Mouse (Mus musculus) lung, embryonic 14.5 days (tissue): ENCODE data around the gene Rnf215. TPM values are rescaled to one million over a fixed set of nuclear protein-coding genes. Genes with fewer than 3 reads are reported as not detected.

Source experiments
- ATAC-seq: fragments of 200-750 bp; cut with Nextera tagmentation; 2 replicates; pipeline ENCODE4 v1.8.0; 2017; ENCODE audit warnings: mild to moderate bottlenecking, moderate TSS enrichment, moderate library complexity; ENCODE audit not compliant: insufficient read depth
- DNase-seq: peaks from one replicate; pipeline ENCODE4 v3.0.0-alpha.2; 2015
- H3K27ac ChIP-seq: fragments of 300-500 bp; sonication (generic); 2 replicates; pipeline ENCODE4 v1.5.1; 2014; ENCODE audit warnings: low read depth, mild to moderate bottlenecking, moderate library complexity
- H3K27me3 ChIP-seq: fragments of 300-500 bp; sonication (generic); 2 replicates; pipeline ENCODE4 v1.6.1; 2014; ENCODE audit warnings: low read length, control low read depth; ENCODE audit not compliant: insufficient read depth
- H3K36me3 ChIP-seq: fragments of 300-500 bp; sonication (generic); 2 replicates; pipeline ENCODE4 v1.6.1; 2014; ENCODE audit warnings: control low read depth; ENCODE audit not compliant: insufficient read depth
- H3K4me1 ChIP-seq: fragments of 300-500 bp; sonication (generic); 2 replicates; pipeline ENCODE4 v1.6.1; 2014; ENCODE audit warnings: antibody characterized with exemption, control low read depth; ENCODE audit not compliant: insufficient read depth
- H3K4me2 ChIP-seq: fragments of 300-500 bp; sonication (generic); 2 replicates; pipeline ENCODE4 v1.6.1; 2014; ENCODE audit warnings: mild to moderate bottlenecking
- H3K4me3 ChIP-seq: fragments of 300-500 bp; sonication (generic); 2 replicates; pipeline ENCODE4 v1.5.1; 2014; ENCODE audit warnings: low read depth, low read length
- H3K9ac ChIP-seq: fragments of 300-500 bp; sonication (generic); 2 replicates; pipeline ENCODE4 v1.6.1; 2014
- H3K9me3 ChIP-seq: fragments of 300-500 bp; sonication (generic); 2 replicates; pipeline ENCODE4 v1.6.1; 2016; ENCODE audit warnings: low read depth, low read length, control low read depth
- CTCF ChIP-seq: IDR thresholded peaks from 2 replicates; pipeline ENCODE4 v1.5.1; 2016; ENCODE audit warnings: antibody characterized with exemption, low read depth
- WGBS: fragments of 180-500 bp; shearing (Covaris S2); extraction: QIAGEN DNeasy Blood & Tissue Kit; methylation state at CpG from one replicate; pipeline ENCODE4 v1.1.7; 2014; 5-methylcytosine and 5-hydroxymethylcytosine counted together
- polyA plus RNA-seq: library from polyadenylated mRNA; unstranded; fragments of >200 nt; fragmentation: Nextera tagmentation; extraction: Ambion mirVana; gene quantifications from 2 replicates; pipeline ENCODE4 v1.2.1, GENCODE M21; 2014

Rnf215 gene
- polyA plus RNA-seq, 1 experiment from 2014 or later: 32.6 TPM

- Histone ChIP-seq H3K36me3 (peaks cover 39% of the 10 kb centered on the region), H3K9ac (peak within 1 kb of the TSS; percentile 80), H3K4me2 (peak within 1 kb of the TSS; percentile 91), H3K4me1 (peaks cover 7% of the 10 kb centered on the region; the same call in 1 of the 2 replicates), H3K4me3 (peak within 1 kb of the TSS; percentile 91), H3K9me3 (no peaks in the 10 kb centered on the region), H3K27ac (peak within 1 kb of the TSS; percentile 78; the same call in 1 of the 2 replicates), H3K27me3 (no peaks in the 10 kb centered on the region)
- TF ChIP-seq CTCF: no peak
- peak; percentile 97 for ATAC-seq
- DNase-seq: peak; percentile 98
- 2% methylated on average over 54 of the region's 54 CpGs for WGBS
Observed at GRCm38 (mm10) chr11:4159808-4160708, 25.1 kb downstream of the Rnf215 start, which contains the start of the genes Ccdc157 and Sf3a1. Ccdc157 (minus strand) TSS chr11:4160293. Sf3a1 (plus strand) TSS chr11:4160350.

- Histone ChIP-seq H3K4me1 (peaks cover 7% of the 10 kb centered on the region; the same call in 1 of the 2 replicates), H3K36me3 (peaks cover 48% of the 10 kb centered on the region), H3K27ac (peak overlapping the region; percentile 78; the same call in 1 of the 2 replicates), H3K9me3 (no peaks in the 10 kb centered on the region), H3K9ac (peak overlapping the region; percentile 80), H3K27me3 (no peaks in the 10 kb centered on the region), H3K4me2 (peak overlapping the region; percentile 91), H3K4me3 (peak overlapping the region; percentile 91)
- 5% methylated on average over 15 of the region's 15 CpGs for whole genome bisulfite sequencing
- no peak for DNase-seq
- no peak for ATAC-seq
- TF ChIP-seq CTCF: no peak
Observed at GRCm38 (mm10) chr11:4160758-4161480, 25.9 kb downstream of the Rnf215 start.

GRCm38 (mm10) chr11:4164701-4165100, 29.7 kb downstream of the Rnf215 start:
- Histone ChIP-seq H3K4me2 (no peak overlapping the region), H3K27ac (no peak overlapping the region), H3K9ac (no peak overlapping the region), H3K27me3 (no peaks in the 10 kb centered on the region), H3K4me1 (peaks cover 7% of the 10 kb centered on the region; the same call in 1 of the 2 replicates), H3K9me3 (no peaks in the 10 kb centered on the region), H3K4me3 (no peak overlapping the region), H3K36me3 (peaks cover 86% of the 10 kb centered on the region)
- ATAC-seq (no peak), DNase-seq (no peak)
- TF ChIP-seq CTCF: no peak
- WGBS: 91% methylated on average over 2 of the region's 2 CpGs

GRCm38 (mm10) chr11:4166467-4167090, 31.6 kb downstream of the Rnf215 start:
- Histone ChIP-seq H3K27me3 (no peaks in the 10 kb centered on the region), H3K4me2 (no peak overlapping the region), H3K4me1 (peaks cover 3% of the 10 kb centered on the region; the same call in 1 of the 2 replicates), H3K9me3 (no peaks in the 10 kb centered on the region), H3K4me3 (no peak overlapping the region), H3K27ac (no peak overlapping the region), H3K36me3 (peaks cover 100% of the 10 kb centered on the region), H3K9ac (no peak overlapping the region)
- WGBS: 87% methylated on average over 7 of the region's 7 CpGs
- ATAC-seq (no peak), DNase-seq (no peak)
- no peak for TF ChIP-seq CTCF

GRCm38 (mm10) chr11:4174586-4174985, 39.6 kb downstream of the Rnf215 start:
- Histone ChIP-seq H3K4me2 (no peak overlapping the region), H3K9me3 (no peaks in the 10 kb centered on the region), H3K27me3 (no peaks in the 10 kb centered on the region), H3K36me3 (peaks cover 100% of the 10 kb centered on the region), H3K27ac (no peak overlapping the region), H3K9ac (no peak overlapping the region), H3K4me1 (no peaks in the 10 kb centered on the region), H3K4me3 (no peak overlapping the region)
- DNase-seq (no peak), ATAC-seq (no peak)
- no peak for TF ChIP-seq CTCF
- 92% methylated on average over 5 of the region's 5 CpGs for WGBS

GRCm38 (mm10) chr11:4177716-4178115, 42.7 kb downstream of the Rnf215 start:
- Histone ChIP-seq H3K4me1 (no peaks in the 10 kb centered on the region), H3K9me3 (no peaks in the 10 kb centered on the region), H3K4me3 (no peak overlapping the region), H3K4me2 (no peak overlapping the region), H3K27me3 (no peaks in the 10 kb centered on the region), H3K36me3 (peaks cover 99% of the 10 kb centered on the region), H3K9ac (no peak overlapping the region), H3K27ac (no peak overlapping the region)
- DNase-seq (no peak), ATAC-seq (no peak)
- no peak for TF ChIP-seq CTCF
- WGBS: 62% methylated on average over 4 of the region's 4 CpGs
